Mouse (Mus musculus) liver, postnatal 0 days (tissue): ENCODE measurements around the gene Lef1.

Source experiments
- CTCF ChIP-seq: sonication (generic); IDR thresholded peaks from 2 replicates; pipeline ENCODE4 v1.5.1; 2016; ENCODE audit warnings: antibody characterized with exemption, low read depth
- EP300 ChIP-seq: IDR thresholded peaks from 2 replicates; pipeline ENCODE4 v1.6.1; 2016; ENCODE audit warnings: antibody characterized with exemption, low read depth, mild to moderate bottlenecking

- no peak for TF ChIP-seq CTCF
- TF ChIP-seq EP300: no peak
These were observed 44.1 kb upstream of the Lef1 start for GRCm38 (mm10) chr3:131066171-131066570.
